Mouse (Mus musculus): ENCODE measurements around the gene Gm49661.

The Gm49661 gene

DNA sequence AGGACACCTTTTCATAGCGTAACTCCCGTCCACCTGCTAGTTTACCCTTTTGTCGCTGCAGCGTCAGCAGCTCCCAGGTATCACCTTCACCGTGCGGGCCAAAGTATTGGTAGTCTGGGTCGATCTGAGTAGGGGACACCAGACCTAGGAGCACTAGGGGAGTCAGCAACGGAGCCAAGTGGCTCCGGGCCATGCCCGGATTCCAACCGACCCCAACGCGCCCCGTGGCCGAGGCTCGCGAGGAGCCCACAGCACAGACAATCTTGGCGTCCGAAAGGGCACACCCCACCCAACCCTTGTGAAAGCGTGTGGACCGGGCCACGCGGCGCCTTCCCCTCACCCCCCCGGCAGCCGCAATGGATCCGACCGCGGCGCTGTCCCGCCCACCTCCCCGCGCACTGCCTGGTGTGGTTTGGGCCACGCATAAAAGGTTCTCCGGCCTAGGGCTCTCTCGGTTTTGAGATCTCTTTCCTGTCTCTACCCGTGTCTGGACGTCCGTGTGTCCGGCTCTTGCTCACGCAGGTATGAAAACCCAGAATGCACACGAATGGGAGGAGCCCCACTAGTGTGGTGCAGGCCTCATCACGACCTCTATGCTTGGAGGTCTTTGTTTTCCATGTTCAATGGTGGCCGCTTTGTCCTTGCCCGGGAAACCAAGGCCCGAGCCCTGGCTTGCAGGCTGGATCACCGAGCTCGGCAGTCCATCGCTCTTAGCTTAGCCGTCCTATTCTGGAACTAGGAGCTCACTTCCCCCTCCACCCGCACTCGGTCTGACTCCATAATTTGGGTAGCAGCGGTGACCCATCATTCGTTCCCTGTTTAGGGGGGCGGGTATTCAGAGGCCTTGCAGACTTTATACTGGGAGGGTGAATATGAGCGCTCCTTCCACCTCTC, at the start of gene Gm49661, which contains the start of the genes Prdx2 and Rnaseh2a:
Gm49661 (minus strand) TSS at position 193 of the 894 bp plus-strand sequence.
Prdx2 (plus strand) TSS at position 347 of the 894 bp plus-strand sequence.
Rnaseh2a (minus strand) TSS at position 527 of the 894 bp plus-strand sequence.
- peak; percentile 75 for DNase-seq

DNA sequence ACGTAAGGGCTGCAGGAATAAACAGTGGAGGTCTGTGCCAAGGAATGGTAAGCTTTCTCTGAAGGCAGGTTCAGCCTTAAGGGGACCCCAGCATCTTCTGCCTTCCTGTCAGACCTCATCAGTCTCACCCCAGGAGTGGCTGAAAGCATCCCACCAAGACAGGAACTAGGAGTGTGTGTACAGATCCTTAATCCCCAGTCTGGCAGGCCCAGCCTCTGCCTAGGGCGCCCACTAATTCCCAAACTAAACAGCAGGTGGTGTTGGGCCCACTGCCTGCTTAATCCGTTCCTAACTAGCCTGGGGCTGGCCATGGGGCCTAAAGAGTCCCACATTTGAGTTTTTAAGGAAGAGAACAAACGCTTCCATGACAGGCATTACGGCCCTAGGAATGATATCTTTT, 48.0 kb upstream of the Gm49661 start:
- DNase-seq: no peak

DNA sequence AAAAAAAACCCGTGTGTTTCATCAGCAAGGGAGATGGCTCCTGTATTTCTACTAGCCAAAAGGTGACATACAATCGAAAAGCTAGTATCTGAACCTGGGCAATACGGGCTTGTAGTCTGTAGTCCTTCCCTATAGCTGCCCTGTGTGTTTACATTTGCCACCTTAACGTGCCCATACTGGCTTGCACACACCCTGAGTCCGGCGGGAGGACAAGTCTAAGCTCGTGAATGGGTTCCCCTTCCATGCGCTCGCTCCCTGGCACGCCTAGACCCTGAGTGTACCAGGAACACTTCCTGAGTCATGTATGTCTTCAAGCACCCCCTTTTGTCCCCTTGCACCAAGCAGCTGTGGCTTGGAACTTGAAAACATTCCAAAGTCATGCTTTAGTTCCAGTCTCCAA, 47.5 kb upstream of the Gm49661 start:
- DNase-seq: no peak

DNA sequence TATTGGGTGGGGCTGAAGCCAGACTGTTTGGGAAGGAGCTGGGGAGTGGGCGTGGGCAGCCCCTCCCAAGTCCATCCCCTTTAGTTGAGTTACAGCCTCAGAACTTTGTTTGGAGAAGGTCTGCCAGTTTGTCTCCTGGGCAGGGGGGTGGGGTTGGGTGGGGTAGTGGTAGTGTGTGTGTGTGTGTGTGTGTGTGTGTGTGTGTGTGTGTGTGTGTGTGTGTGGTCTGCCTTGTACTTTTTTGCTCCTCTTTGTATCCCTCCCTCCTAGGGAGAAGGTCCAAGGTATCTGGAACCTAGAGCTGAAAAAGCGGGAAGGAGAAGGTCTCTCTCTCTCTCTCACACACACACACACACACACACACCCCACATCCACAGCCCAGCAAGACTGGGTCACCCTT, 45.2 kb upstream of the Gm49661 start, which contains the start of gene Best2:
Best2 (minus strand) TSS at position 101 of the 400 bp plus-strand sequence.
- no peak for DNase-seq

DNA sequence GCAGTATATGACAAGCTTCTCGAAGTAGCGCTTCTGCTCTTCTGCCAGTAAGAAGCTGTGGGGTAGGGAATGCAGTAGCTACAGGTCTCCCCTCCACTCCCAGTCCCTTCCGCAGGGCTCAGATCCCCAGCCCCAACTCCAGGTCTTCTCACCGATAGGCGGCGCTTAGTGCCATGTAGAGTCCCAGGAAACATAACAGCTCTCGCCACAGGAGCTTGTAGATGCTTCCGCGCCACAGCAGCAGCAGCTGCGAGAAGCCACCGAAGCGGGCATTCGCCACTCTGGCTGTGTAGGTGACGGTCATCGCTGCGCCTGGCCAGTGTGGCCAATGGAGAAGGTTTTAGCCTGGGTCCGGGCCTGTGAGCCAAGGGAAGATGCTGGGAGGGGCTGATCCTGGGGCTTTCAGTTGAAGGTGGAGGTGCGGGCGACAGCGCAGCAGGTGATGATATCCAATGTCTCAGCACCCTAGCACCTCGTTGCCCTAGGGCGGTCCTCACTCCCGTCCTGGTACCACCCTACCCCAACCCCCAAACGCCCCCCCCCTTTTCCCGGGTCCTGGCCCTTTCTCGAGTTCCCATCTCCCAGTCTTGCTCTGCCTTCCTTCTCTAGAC, 44.1 kb upstream of the Gm49661 start:
- DNase-seq: peak; percentile 89

DNA sequence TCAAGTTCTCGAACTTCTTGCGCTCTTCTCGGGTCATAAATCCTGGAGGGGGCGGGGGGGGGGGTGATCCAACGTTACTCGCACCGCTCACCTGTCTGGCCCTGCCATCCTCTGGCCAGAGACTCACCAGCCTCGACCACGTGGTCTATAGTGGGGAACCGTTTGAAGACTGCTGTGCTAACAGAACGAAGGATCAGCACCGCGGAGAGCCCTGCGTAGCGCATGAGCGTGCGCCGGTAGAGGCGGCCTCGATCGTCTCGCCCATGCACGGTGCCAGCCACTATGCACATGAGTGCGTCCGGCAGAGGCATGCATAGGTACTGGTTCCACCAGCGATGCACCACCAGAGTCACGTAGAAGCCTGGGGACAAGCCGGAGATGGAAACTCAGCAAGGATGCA, 42.0 kb upstream of the Gm49661 start:
- DNase-seq: no peak

DNA sequence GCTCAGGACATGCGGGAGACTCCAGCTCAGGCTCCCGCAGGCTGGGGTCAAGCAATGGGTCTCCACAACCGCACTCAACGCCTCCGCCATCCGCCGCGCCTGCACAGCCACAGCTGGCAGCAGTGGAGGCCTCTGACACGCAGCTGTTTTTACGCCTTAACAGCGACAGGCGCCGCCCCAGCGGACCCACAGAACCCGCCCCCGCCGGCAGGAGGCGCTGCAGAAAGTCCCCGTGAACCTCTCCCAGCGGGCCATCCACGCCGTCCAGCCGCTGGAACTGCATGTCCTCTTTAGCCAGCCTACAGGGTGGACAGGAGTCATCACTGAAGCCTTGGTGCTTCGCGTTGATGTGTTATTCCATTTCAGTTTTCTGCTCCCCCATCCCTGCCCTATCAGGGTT, 38.5 kb upstream of the Gm49661 start:
- peak; percentile 58 for DNase-seq

DNA sequence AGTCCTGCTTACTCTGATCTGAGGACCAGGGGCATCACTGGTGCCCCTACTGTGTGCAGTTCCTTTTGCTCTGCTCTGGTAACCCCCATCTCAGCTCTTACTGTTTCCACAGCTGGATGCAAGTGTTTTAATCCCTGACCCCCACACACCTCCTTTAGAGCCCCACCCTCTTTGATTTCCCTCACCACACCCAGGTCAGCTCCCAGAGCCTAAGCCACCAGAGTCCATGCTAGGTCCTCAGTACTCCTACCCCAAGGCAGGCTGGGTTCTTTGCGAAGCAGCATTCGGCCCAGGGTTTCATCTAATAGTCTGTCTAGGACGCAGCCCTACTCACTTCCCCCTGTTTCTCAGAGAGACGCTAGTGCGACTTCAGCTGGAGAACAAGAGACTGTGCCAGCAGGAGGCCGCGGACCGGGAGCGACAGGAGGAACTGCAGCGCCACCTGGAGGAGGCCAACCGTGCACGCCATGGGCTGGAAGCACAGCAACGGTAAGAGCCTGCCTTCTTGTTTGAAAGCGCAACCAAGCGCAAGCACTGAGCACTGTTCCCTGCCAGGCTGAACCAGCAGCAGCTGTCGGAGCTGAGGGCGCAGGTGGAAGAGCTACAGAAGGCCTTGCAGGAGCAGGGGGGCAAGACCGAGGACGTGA, 28.5 kb upstream of the Gm49661 start:
- DNase-seq: peak; percentile 96

DNA sequence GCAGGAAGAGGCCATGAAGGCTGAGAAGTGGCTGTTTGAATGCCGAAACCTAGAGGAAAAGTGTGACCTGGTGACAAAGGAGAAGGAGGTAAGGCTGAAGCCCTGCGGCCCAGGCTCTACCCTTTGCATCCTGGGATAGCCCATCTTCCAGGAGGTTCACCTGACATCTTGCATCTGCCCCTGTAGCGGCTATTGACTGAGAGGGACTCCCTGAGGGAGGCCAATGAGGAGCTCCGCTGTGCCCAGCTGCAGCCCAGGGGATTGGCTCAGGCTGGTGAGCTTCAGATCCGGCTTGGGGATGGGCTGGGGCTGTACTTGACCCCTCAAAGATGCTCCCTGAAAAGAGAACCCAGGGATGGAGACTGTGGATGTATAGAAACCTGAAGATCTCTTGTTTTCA, 27.7 kb upstream of the Gm49661 start:
- no peak for DNase-seq

DNA sequence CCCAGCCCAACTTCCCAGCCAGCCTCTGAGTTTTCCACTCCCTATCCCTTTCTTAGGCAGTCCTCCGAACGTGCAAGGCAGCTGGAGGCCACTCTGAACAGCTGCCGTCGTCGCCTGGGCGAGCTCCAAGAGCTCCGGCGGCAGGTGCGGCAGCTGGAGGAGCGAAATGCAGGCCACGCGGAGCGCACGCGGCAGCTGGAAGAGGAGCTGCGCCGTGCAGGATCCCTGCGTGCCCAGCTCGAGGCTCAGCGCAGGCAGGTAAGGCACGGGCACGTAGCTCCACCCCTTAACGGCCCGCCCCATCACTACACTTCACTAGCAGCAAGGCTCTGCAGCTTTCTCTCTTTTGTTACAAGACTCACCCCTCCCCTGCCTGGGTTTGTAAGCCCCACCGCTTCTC, 26.4 kb upstream of the Gm49661 start:
- peak; percentile 22 for DNase-seq

DNA sequence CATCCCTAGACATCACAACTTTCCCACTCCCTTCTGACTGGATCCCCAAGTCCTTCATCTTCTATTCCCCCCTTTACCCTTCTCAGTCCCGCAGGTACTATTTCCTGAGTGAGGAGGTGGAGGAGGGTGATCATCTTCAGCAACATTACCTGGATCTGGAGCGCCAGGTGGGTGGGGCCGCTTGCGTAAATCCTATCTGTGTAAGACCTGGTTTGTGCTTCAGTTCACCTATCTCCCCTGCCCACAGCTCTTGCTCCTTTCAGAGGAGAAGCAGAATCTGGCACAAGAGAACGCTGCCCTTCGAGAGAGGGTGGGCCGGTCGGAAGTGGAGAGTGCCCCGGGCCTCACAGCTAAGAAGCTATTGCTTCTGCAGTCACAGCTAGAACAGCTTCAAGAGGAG, 25.1 kb upstream of the Gm49661 start:
- DNase-seq: no peak

DNA sequence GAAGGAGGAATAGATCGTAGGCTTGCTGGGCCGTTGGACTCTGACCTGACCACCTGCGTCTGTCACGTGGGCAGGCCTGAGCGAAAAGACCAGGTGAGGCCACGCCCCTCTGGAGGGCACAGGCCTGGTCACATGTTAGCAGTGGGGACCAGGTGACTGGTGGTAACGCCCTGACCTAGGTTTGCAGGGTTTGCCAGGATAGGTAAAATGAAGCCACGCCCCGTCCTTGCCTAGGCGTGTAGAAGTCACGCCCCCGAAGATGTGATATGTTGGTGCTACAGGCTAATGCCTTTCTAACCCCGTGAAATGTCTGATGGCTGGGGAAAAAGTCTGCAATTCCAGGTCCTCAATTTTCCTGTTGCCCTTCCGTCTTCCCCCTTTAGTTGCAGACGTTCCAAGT, 21.6 kb upstream of the Gm49661 start:
- no peak for DNase-seq

DNA sequence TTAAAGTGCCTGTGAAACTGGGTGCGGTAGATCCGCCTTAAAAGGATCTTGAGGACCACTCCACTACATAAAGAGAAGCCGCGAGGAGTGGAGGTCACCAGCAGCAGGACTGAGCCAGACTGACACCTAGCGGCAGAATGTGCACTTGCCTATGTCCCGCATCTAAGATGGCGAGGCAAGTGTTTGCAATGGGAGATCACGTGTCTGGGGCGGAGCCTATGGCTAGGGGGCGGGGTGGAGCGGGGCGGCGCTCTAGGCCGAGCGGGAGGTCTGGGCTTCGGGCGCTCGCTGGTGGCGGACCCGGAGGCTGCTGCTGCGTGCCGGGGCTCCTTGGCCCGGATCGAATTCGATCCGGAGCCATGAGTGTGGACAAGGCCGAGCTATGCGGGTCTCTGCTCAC, 21.1 kb upstream of the Gm49661 start, which contains the start of gene Hook2:
Hook2 (plus strand) TSS at position 255 of the 400 bp plus-strand sequence.
- DNase-seq: peak; percentile 96

DNA sequence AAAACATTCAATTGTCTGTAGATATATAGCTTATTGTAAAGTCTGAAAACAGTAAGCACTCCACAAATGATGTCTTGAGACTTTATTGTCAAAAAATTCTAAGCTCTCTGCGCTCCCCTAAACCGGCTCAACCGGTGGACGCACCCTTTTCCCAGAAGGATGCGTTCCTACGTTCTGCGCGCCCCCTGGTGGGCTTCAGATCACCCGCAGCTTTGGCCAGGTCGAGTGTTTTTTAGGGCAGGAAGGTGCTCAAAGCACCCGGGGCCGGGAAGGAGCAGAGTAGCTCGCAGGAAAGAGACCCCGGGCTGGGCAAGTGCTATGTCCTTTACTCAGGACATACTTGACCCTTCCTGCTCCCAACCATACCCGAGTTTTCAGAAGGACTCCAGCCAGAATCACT, 20.6 kb upstream of the Gm49661 start:
- peak; percentile 94 for DNase-seq

DNA sequence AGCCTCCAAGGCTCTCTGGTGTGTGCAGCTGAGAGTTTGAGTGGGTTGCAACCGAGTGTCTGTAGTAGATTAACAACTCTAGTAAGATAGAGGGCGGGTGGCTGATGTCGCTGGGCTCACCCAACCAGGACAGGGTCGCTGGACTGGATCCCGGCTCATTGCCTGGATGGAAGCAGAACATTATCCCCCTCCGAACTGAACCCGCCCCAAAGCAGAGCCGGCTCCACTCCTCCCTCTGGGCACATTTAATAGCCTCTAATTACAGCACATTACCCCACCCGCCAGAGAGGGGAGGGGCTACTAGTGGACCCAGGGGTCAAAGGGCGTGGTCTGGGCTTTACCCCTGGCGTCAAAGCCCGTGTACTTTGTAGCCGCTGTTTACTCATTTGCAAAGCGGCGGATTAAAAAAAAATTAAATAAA, 20.1 kb upstream of the Gm49661 start:
- peak; percentile 40 for DNase-seq

DNA sequence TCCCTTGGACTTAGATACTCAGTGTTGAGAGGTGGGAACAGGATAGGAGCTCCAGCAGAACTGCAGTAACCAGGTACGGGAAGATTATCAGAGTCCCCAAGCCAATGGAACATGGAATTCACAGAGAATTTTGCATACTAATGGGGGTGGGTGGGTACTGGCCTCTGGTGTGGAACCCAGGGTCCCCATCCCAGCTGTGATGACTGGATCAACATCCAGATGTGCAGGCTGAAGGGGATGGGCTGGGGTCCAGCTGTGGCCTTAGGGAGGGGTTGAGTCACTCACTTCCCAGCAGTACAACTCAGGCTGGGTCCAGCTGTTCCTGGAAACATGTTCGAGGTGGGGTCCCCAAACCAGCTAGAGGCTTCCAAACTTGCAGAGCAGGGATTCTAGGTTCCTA, 18.7 kb upstream of the Gm49661 start:
- no peak for DNase-seq

DNA sequence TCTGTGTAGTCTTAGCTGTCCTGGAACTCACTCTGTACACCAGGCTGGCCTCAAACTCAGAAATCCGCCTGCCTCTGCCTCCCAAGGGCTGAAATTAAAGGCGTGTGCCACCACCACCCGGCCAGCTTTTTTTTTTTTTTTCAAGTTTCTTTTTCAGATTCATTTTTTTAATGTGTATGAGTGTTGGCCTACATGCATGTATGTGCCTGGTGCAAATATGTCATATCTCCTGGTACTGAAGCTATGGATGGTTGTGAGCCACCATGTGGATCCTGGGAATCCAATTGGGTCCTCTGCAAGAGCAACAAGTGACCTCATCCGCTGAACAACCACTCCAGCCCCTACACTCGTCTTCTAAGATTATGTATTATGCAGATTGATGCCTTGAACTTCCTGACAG, 18.2 kb upstream of the Gm49661 start:
- DNase-seq: no peak

DNA sequence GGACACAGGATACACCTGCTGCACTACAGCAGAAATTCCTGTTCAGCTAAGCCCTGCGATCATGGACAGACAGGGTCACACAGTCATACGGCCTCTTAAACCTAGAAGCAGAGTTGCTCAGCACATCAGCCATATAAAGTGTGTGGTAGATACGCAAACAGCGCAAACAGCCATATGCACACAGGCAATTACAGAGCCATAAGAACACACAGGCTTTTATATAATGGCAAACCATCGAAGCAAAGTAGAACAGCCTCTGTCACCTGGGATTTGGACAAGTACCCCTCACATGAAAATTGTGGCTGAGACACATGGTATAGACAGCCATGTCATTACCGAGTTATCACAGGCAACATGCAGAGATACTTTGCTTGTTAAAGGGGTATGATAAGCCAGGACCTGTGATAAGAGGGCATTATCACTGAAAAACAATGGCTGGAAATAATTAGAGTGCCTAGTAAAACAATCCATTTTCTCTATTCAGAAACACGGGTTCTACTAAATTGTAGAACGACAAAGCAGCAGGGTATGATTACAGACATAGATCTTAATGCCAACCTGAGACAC, 17.2 kb upstream of the Gm49661 start:
- no peak for DNase-seq

DNA sequence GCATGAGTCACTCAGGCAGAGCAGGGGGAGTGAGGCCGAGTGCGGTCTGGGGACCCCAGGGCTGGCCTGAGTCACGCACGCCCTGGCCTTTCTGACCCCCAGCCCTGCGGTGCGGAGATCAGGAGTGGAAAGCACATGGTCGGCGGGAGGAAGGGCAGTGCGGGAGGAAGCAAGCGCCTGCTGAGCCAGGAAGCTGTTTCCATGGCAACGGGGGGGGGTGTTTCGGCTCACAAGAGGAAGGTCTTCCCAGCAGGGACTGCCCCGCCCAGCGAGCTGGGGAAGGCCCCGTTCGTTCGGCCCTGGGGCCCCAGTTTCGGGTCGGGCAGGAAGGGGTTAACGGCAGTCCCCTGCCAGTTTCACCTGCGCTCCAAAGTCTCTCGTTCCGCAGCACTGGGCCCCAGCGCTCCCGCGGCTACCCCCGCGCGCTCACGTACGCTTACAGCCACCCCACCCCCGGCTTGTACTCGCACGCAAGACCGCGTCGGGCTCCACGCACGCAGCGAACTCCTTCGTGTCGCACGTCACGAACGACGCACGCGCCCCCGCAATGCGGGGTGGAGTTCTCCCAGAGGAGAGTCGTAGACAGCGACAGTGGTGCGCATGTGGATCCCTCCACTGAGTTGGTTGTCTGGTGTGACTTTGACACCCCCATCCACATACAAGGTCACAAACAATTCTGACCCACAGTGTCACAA, 16.6 kb upstream of the Gm49661 start:
- peak; percentile 94 for DNase-seq

DNA sequence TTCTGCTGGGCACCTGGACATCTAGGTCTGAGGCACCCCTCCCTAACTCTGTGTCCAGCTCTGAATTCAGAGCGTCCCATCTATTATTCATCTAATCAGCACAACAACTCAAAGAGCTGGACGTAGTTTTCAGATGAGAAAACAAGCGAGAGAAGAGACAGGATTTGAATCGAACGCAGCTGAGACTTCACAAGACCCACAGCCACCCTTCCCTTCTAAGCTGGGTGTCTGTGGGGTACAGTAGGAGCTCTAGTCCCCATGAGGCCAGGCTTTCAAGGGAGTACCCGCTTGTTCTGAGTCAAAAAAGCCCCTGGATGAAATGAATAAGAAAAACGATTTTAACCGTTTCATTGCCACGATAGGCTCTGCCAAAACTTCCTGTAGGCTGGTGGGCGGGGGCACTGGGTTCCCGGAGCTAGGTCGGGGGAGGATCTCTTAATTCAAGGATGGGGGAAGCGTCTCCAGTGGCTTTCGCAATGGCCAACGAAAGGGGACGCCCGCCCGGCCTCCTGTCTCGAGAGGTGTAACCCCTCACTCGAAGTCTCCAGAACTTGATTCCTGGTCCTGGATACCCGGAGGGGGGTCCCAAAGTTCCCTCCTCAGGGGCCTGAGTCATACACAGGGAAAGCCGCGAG, 15.9 kb upstream of the Gm49661 start:
- DNase-seq: peak; percentile 54

DNA sequence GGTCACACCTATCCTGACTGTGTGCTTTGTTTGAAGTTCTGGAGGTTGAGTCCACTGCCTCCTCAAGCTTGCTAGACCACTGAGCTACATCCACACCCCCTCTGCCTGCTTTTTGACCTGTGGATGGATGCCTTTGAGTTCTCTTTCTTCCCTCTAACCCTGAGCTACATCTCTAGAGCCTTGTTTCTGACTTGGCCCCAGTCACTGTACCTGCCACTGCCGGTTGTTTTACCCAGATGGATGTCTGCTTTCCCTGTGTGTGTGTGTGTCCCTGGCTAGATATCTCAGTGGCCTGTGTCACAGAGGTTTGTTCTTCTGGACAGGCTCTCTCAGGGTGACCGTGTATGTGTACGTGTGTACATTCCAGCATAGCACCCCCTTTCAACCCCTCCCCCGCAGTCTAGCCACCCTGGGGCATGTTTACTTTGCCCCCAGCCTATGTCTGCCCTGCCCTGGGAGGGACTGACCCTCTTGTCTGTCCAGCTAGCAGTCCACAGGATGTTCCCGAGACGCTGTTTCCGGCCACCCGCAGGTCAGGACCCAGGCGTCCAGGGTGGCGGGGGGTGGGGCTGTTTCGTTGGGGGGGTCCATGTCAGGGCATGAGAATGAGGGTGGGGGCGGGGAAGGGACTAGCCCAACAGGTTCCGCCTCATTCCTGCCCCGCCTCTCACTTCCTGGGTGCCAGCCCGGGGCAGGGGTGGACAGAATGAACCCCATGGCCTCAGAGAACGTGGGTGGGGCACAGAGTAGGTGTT, 15.2 kb upstream of the Gm49661 start:
- peak; percentile 34 for DNase-seq
